Mouse (Mus musculus) myocyte (in vitro differentiated cells): ENCODE results near the gene Mvb12b. TPM values are rescaled to one million over a fixed set of nuclear protein-coding genes. Genes with fewer than 3 reads are reported as not detected.

ENCODE experiments used
- H3K27me3 ChIP-seq: one replicate; pipeline ENCODE4 v1.6.1; 2011; ENCODE audit not compliant: control insufficient read depth, insufficient read depth, insufficient read length
- H3K36me3 ChIP-seq: one replicate; pipeline ENCODE4 v1.6.1; 2011; ENCODE audit not compliant: control insufficient read depth, insufficient read depth
- H3K4me2 ChIP-seq: one replicate; pipeline ENCODE4 v1.6.1; 2011; ENCODE audit warnings: low read depth, control low read depth
- H3K4me3 ChIP-seq: one replicate; pipeline ENCODE4 v1.5.1; 2011; ENCODE audit warnings: mild to moderate bottlenecking, control low read depth, moderate library complexity
- H3K79me2 ChIP-seq: one replicate; pipeline ENCODE4 v1.6.1; 2011; ENCODE audit not compliant: control insufficient read depth, insufficient read depth
- H3ac ChIP-seq: one replicate; pipeline ENCODE4 v1.6.1; 2011; ENCODE audit not compliant: control insufficient read depth, insufficient read length
- CEBPB ChIP-seq: IDR thresholded peaks from 2 replicates; pipeline ENCODE4 v1.6.1; 2011; ENCODE audit warnings: mild to moderate bottlenecking, moderate library complexity; ENCODE audit not compliant: poor library complexity, insufficient read depth, severe bottlenecking
- E2F4 ChIP-seq: IDR thresholded peaks from one replicate; pipeline ENCODE4 v1.6.1; 2011; ENCODE audit warnings: mild to moderate bottlenecking, control low read depth, moderate library complexity; ENCODE audit not compliant: insufficient read depth
- MAX ChIP-seq: IDR thresholded peaks from one replicate; pipeline ENCODE4 v1.6.1; 2011; ENCODE audit warnings: low read depth, mild to moderate bottlenecking, control low read depth
- MYOD1 ChIP-seq, 3 experiments: IDR thresholded peaks; one replicate each; pipeline ENCODE4 v1.6.1; 2011; ENCODE audit warnings: control low read depth in 2 of 3, low read depth in 2 of 3, mild to moderate bottlenecking in 2 of 3, moderate library complexity in 1 of 3; ENCODE audit not compliant: insufficient read length in 2 of 3, control insufficient read depth in 1 of 3
- MYOG ChIP-seq, 3 experiments: IDR thresholded peaks; one replicate each; pipeline ENCODE4 v1.6.1; 2011; ENCODE audit warnings: control low read depth in 2 of 3, low read depth in 2 of 3, mild to moderate bottlenecking in 2 of 3; ENCODE audit not compliant: insufficient read length in 2 of 3, control insufficient read depth in 1 of 3, insufficient read depth in 1 of 3
- POLR2A ChIP-seq: IDR thresholded peaks from one replicate; pipeline ENCODE4 v1.6.1; 2011; ENCODE audit warnings: low read depth, mild to moderate bottlenecking, control low read depth, moderate library complexity; ENCODE audit not compliant: insufficient read length
- POLR2AphosphoS2 ChIP-seq: IDR thresholded peaks from one replicate; pipeline ENCODE4 v1.6.1; 2011; ENCODE audit warnings: low read depth, control low read depth; ENCODE audit not compliant: insufficient read length
- REST ChIP-seq: IDR thresholded peaks from one replicate; pipeline ENCODE4 v1.6.1; 2011; ENCODE audit warnings: mild to moderate bottlenecking, control low read depth, moderate library complexity; ENCODE audit not compliant: insufficient read depth, insufficient read length
- SRF ChIP-seq: IDR thresholded peaks from one replicate; pipeline ENCODE4 v1.6.1; 2011; ENCODE audit warnings: low read depth; ENCODE audit not compliant: control insufficient read depth, insufficient read length
- TCF12 ChIP-seq: IDR thresholded peaks from one replicate; pipeline ENCODE4 v1.6.1; 2011; ENCODE audit warnings: mild to moderate bottlenecking, control low read depth; ENCODE audit not compliant: poor library complexity, insufficient read depth, severe bottlenecking
- TCF3 ChIP-seq: IDR thresholded peaks from one replicate; pipeline ENCODE4 v1.6.1; 2011; ENCODE audit warnings: low read depth, control low read depth; ENCODE audit not compliant: insufficient read length
- USF1 ChIP-seq: IDR thresholded peaks from one replicate; pipeline ENCODE4 v1.6.1; 2011; ENCODE audit warnings: low read depth, mild to moderate bottlenecking, control low read depth, moderate library complexity
- polyA plus RNA-seq: library from polyadenylated mRNA; unstranded; fragments of >200 nt; fragmentation: generic; extraction: Trizol; gene quantifications from one replicate; pipeline ENCODE4 v1.2.1, GENCODE M21; 2012; ENCODE audit warnings: missing spikeins

Mvb12b gene
- polyA plus RNA-seq = 14.5 TPM

GRCm38 (mm10) chr2:33887328-33888099 is at the start of gene Mvb12b:
TSS of gene Mvb12b (minus strand) at chr2:33887946.
- no peaks in the 10 kb centered on the region for H3K36me3 ChIP-seq
- peak within 1 kb of the TSS; percentile 30 for H3ac ChIP-seq
- no peak for TF ChIP-seq TCF3
- TF ChIP-seq POLR2A = peak; percentile 48
- TF ChIP-seq MAX = no peak
- no peak for TF ChIP-seq POLR2AphosphoS2
- no peak for TF ChIP-seq USF1
- TF ChIP-seq MYOD1 (IDR thresholded peaks at IDR 0.05; ENCODE audit: control insufficient read depth in 1 of 3, insufficient read length in 2 of 3, low read depth in 2 of 3) = peak in 2 of 3 experiments; percentile 9 to 29
- no peak for TF ChIP-seq SRF
- TF ChIP-seq MYOG (IDR thresholded peaks at IDR 0.05; ENCODE audit: control insufficient read depth in 1 of 3, insufficient read depth in 1 of 3, insufficient read length in 2 of 3, low read depth in 2 of 3) = peak in 1 of 3 experiments; percentile 42
- H3K4me2 ChIP-seq = peak within 1 kb of the TSS; percentile 91
- peaks cover 5% of the 10 kb centered on the region for H3K79me2 ChIP-seq
- peak within 1 kb of the TSS; percentile 40 for H3K4me3 ChIP-seq
- H3K27me3 ChIP-seq = no peaks in the 10 kb centered on the region

DNA sequence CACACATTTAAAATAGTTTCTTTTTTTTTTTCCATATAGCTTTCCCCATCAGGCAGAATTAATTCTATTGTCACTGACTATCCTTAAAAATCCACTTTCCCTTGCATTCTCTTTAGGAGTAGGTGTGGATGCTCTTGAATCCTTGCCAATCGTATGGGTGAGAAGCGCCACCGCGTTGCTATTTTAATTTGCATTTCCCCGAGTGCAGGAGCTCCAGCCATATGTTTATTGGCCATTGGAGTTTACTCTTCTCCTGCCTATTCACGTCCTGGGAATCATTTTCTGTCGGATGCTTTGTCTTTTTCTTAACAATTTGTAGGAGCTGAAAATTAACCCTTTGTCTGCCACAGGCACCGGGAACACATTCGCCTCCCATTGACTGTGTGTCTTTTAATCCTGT is 48.0 kb upstream of the Mvb12b start:
- TF ChIP-seq MYOG (IDR thresholded peaks at IDR 0.05; ENCODE audit: control insufficient read depth in 1 of 3, insufficient read depth in 1 of 3, insufficient read length in 2 of 3, low read depth in 2 of 3) (no peak), SRF (no peak), REST (no peak), CEBPB (no peak), E2F4 (no peak), MAX (no peak), POLR2AphosphoS2 (no peak), MYOD1 (IDR thresholded peaks at IDR 0.05; ENCODE audit: control insufficient read depth in 1 of 3, insufficient read length in 2 of 3, low read depth in 2 of 3) (no peak), TCF3 (no peak), TCF12 (no peak), USF1 (no peak), POLR2A (no peak)
- H3ac ChIP-seq = no peak overlapping the region
- H3K27me3 ChIP-seq = peaks cover 11% of the 10 kb centered on the region
- H3K79me2 ChIP-seq = no peaks in the 10 kb centered on the region
- H3K36me3 ChIP-seq = no peaks in the 10 kb centered on the region
- H3K4me3 ChIP-seq = no peak overlapping the region
- H3K4me2 ChIP-seq = no peak overlapping the region

DNA sequence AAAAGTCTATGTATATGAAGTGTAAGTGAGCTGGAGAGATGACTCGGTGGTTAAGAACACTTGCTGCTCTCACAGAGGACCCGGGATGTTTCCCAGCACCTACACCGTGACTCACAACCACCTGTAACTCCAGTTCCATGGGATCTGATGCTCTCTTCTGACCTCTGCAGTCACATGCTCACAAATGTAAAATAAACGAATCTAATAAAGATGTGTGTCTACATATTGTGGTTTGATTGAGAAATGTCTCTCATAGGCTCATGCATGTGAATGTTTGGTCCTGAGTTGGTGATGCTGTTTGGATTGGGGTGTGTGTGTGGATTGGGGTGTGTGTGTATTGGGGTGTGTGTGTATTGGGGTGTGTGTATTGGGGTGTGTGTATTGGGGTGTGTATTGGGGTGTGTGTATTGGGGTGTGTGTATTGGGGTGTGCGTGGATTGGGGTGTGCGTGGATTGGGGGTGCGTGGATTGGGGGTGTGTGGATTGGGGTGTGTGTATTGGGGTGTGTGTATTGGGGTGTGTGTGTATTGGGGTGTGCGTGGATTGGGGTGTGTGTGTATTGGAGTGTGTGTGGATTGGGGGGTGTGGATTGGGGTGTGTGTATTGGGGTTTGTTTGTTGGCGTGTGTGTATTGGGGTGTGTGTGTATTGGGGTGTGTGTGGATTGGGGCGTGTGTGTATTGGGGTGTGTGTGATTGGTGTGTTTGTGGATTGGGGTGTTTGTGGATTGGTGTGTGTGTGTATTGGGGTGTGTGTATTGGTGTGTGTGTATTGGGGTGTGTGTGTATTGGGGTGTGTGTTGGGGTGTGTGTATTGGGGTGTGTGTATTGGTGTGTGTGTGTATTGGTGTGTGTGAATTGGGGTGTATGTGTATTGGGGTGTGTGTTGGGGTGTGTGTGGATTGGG is 46.1 kb upstream of the Mvb12b start:
- Histone ChIP-seq H3K79me2 (no peaks in the 10 kb centered on the region), H3ac (no peak overlapping the region), H3K4me2 (no peak overlapping the region), H3K4me3 (no peak overlapping the region), H3K36me3 (no peaks in the 10 kb centered on the region), H3K27me3 (peaks cover 12% of the 10 kb centered on the region)
- TF ChIP-seq POLR2AphosphoS2 (no peak), POLR2A (no peak), TCF12 (no peak), USF1 (no peak), MYOD1 (IDR thresholded peaks at IDR 0.05; ENCODE audit: control insufficient read depth in 1 of 3, insufficient read length in 2 of 3, low read depth in 2 of 3) (no peak), MYOG (IDR thresholded peaks at IDR 0.05; ENCODE audit: control insufficient read depth in 1 of 3, insufficient read depth in 1 of 3, insufficient read length in 2 of 3, low read depth in 2 of 3) (no peak), REST (no peak), SRF (no peak), E2F4 (no peak), CEBPB (no peak), MAX (no peak), TCF3 (no peak)

- H3K4me2 ChIP-seq = no peak overlapping the region
- no peaks in the 10 kb centered on the region for H3K79me2 ChIP-seq
- no peak overlapping the region for H3ac ChIP-seq
- H3K27me3 ChIP-seq = peaks cover 23% of the 10 kb centered on the region
- no peak for TF ChIP-seq MAX
- no peak for TF ChIP-seq MYOG (IDR thresholded peaks at IDR 0.05; ENCODE audit: control insufficient read depth in 1 of 3, insufficient read depth in 1 of 3, insufficient read length in 2 of 3, low read depth in 2 of 3)
- no peak for TF ChIP-seq TCF3
- TF ChIP-seq POLR2AphosphoS2 = no peak
- H3K4me3 ChIP-seq = no peak overlapping the region
- no peaks in the 10 kb centered on the region for H3K36me3 ChIP-seq
Measured at GRCm38 (mm10) chr2:33931161-33931560, 43.4 kb upstream of the Mvb12b start.
